9 mouse cellular contexts compared by ENCODE assay signal in genomic region chr11:52764461-52764893, GRCm38 (mm10). TPM values are rescaled to one million over a fixed set of nuclear protein-coding genes. Genes with fewer than 3 reads are reported as not detected.
DNase-seq lines count a peak whose midpoint lies in the region; ATAC-seq and TF ChIP-seq lines count a peak whose summit lies in the region.
"Had no signal": no experiment of that assay in that cellular context is flagged by ENCODE, and none has a peak within 500 bp of the region (broad histone marks: within the 10 kb centered on the region; RNA-seq: fewer than 3 reads in every experiment).

Gene Fstl4 (plus strand): TSS chr11:52764634.

- H3K27me3 ChIP-seq in embryonic facial prominence, embryonic 10.5 days (replicated peaks; ENCODE audit: low read depth, poor library complexity, severe bottlenecking): peaks cover 63% of the 10 kb centered on the region
- peaks cover 39% of the 10 kb centered on the region for H3K27me3 ChIP-seq in lung, embryonic 14.5 days (ENCODE audit: insufficient read depth, low read length)

- peak within 1 kb of the TSS; percentile 67 for H3K4me3 ChIP-seq in embryonic facial prominence, embryonic 10.5 days
- peak within 1 kb of the TSS; percentile 54 for H3K4me3 ChIP-seq in lung, embryonic 14.5 days (ENCODE audit: low read depth, low read length)

- H3K27ac ChIP-seq in embryonic facial prominence, embryonic 10.5 days (replicated peaks): no peak within 1 kb of the TSS
- H3K27ac ChIP-seq in lung, embryonic 14.5 days (ENCODE audit: low read depth): no peak within 1 kb of the TSS
- H3K27ac ChIP-seq: macrophage had no signal

- peak; percentile 52 for ATAC-seq in lung, embryonic 14.5 days (ENCODE audit: insufficient read depth)

- H3K9ac ChIP-seq in lung, embryonic 14.5 days: peak within 1 kb of the TSS; percentile 56

- intact Hi-C loops in heart, postnatal 36 days (cut with DNase I): loop anchor here (10.0 kb wide), 1 partner anchor 340 kb away; no protein-coding TSS in a partner anchor

- under 1% methylated on average over 48 of the region's 48 CpGs for WGBS in embryonic facial prominence, embryonic 10.5 days
- under 1% methylated on average over 48 of the region's 48 CpGs for WGBS in lung, embryonic 14.5 days

- peaks cover 20% of the 10 kb centered on the region for H3K4me1 ChIP-seq in embryonic facial prominence, embryonic 10.5 days
- H3K4me1 ChIP-seq in lung, embryonic 14.5 days (ENCODE audit: insufficient read depth): no peaks in the 10 kb centered on the region

- TF ChIP-seq CTCF in lung, embryonic 14.5 days (IDR thresholded peaks at IDR 0.05; ENCODE audit: low read depth): no peak

- DNase-seq in layer of hippocampus, adult 11-12 months (ENCODE audit: low spot score): peak; percentile 25
- no peak for DNase-seq in layer of hippocampus, adult 9-10 months (ENCODE audit: low spot score)
- peak; percentile 65 for DNase-seq in embryonic facial prominence, embryonic 10.5 days (ENCODE audit: low spot score)
- peak; percentile 8 to 30 for DNase-seq in heart, postnatal 36 days
- peak in 1 of 2 experiments; percentile 23 for DNase-seq in layer of hippocampus, adult 8-10 months (ENCODE audit: low spot score in 2 of 2)
- peak; percentile 49 for DNase-seq in lung, embryonic 14.5 days
- DNase-seq in right cerebral cortex, postnatal 10 days (ENCODE audit: low spot score in 2 of 2): peak; percentile 54 to 56
- DNase-seq in MN1 (ENCODE audit: low spot score): no peak

- H3K9me3 ChIP-seq in embryonic facial prominence, embryonic 10.5 days: no peaks in the 10 kb centered on the region
- no peaks in the 10 kb centered on the region for H3K9me3 ChIP-seq in lung, embryonic 14.5 days (ENCODE audit: low read depth, low read length)

- peak within 1 kb of the TSS; percentile 89 for H3K4me2 ChIP-seq in lung, embryonic 14.5 days

- no peaks in the 10 kb centered on the region for H3K36me3 ChIP-seq in embryonic facial prominence, embryonic 10.5 days (replicated peaks)
- no peaks in the 10 kb centered on the region for H3K36me3 ChIP-seq in lung, embryonic 14.5 days (ENCODE audit: insufficient read depth)

RNA-seq across cellular contexts. Expression of gene Fstl4, which starts in this region (rescaled TPM):
- 1.2 and 1.3 TPM in 2 replicates for polyA plus RNA-seq in embryonic facial prominence, embryonic 10.5 days (2016; fragmentation: Nextera tagmentation; extraction: Ambion mirVana)
- total RNA-seq in heart, postnatal 36 days (2021): 1 to 10 TPM; 1.4 to 4.0 TPM
- total RNA-seq in layer of hippocampus, adult 8-10 months (2022): 10 to 100 TPM; 11.3 to 14.9 (median 13.1) TPM
- polyA plus RNA-seq in lung, embryonic 14.5 days (2014; fragmentation: Nextera tagmentation; extraction: Ambion mirVana): 7.8 and 8.5 TPM in 2 replicates
- polyA plus RNA-seq: macrophage had no signal

Comparison
In these comparisons a context has a peak if more than half of its experiments do, and no peak if none do; other contexts are left out.
1. DNase-seq: peak in layer of hippocampus, adult 11-12 months (single experiment), embryonic facial prominence, embryonic 10.5 days (single experiment), heart, postnatal 36 days (2 of 2), lung, embryonic 14.5 days (single experiment) and right cerebral cortex, postnatal 10 days (2 of 2); none in layer of hippocampus, adult 9-10 months (single experiment) and MN1 (single experiment).